Mouse (Mus musculus) left cerebral cortex, adult 18-20 months (tissue): ENCODE measurements around the gene Grid2. TPM values are rescaled to one million over a fixed set of nuclear protein-coding genes. Genes with fewer than 3 reads are reported as not detected.
A peak's percentile ranks its signal among the peaks of the same experiment; 100 is the strongest.

Source experiments
- DNase-seq, 2 experiments: peaks; one replicate each; pipeline ENCODE4 v3.0.0; 2021 to 2022; ENCODE audit warnings: low spot score in 2 of 2, mixed read lengths in 1 of 2
- total RNA-seq, 2 experiments: library from RNA; stranded (reverse); gene quantifications; 2 replicates each; pipeline ENCODE4 v1.2.3; 2021

Grid2 gene
- total RNA-seq, 2 experiments from 2014 or later: 15.4 to 15.9 TPM

DNA sequence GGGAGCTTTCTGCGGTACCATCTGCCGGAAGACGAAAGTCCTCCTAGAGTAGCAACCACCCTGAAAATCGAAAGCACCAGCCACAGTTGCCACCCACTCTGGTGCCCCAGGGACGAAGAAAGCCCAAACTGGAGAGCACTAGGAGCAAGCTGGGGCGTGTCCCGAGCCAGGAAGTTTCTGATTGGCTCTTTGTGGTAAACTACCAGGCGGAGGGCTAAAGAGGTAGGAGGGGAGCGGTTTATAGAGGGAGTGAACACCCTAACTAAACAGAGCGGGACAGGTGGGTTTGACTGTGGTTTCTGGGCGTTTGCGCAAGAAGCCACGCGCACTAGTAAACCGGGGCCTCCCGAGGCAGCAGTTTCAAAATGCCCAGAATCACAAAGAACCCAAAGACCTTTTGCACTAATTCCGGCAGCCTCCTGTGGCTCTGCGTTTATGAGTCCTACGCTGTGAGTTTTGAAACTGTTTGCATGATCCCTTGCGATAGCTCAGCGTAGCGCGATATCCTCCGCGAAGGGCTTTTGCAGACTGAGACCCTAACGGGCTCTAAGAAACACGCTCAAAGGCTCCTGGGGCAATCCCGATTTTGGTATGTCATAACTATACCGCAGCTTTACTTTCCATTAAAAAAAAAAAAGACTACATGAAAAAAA lies 1472.2 kb downstream of the Grid2 start:
- DNase-seq: no peak

DNA sequence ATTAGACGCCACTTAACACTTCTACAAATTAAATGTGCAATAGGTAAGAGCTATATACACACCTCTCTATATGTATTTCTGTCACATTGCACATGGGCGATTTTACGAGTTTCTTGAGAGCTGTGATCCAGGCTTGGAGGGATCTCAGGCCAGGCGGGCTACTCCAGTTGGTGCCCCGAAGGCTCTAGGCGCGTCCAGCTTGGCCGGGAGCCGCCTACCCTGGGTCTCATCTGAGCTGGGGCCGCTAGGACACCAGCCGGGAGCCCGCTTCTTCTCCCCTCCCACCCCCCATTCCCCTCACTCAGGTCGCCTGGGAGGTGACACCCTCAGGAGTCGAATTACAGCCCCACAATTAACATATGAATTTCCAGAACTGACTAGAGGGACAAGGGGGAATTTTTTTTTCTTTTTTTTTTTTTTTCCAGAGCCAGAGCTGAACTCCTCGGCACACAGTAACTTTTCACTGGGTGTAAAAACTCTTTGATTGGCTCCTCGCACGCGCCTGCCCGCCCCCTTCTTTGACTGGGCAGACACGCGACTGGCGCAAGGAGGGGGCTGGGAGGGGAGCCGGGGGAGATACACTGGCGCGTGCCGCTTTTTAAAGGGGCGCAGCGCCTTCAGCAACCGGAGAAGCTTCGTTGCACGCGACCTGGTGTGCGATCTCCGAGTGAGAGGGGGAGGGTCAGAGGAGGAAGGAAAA lies 1473.0 kb downstream of the Grid2 start, which contains the start of gene Atoh1:
Gene Atoh1 (plus strand): TSS at position 627 of the 700 bp plus-strand sequence.
- no peak for DNase-seq

DNA sequence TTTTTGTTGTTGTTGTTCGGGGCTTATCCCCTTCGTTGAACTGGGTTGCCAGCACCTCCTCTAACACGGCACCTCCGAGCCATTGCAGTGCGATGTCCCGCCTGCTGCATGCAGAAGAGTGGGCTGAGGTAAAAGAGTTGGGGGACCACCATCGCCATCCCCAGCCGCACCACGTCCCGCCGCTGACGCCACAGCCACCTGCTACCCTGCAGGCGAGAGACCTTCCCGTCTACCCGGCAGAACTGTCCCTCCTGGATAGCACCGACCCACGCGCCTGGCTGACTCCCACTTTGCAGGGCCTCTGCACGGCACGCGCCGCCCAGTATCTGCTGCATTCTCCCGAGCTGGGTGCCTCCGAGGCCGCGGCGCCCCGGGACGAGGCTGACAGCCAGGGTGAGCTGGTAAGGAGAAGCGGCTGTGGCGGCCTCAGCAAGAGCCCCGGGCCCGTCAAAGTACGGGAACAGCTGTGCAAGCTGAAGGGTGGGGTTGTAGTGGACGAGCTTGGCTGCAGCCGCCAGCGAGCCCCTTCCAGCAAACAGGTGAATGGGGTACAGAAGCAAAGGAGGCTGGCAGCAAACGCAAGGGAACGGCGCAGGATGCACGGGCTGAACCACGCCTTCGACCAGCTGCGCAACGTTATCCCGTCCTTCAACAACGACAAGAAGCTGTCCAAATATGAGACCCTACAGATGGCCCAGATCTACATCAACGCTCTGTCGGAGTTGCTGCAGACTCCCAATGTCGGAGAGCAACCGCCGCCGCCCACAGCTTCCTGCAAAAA lies 1473.7 kb downstream of the Grid2 start:
- DNase-seq: peak; percentile 5 to 13

DNA sequence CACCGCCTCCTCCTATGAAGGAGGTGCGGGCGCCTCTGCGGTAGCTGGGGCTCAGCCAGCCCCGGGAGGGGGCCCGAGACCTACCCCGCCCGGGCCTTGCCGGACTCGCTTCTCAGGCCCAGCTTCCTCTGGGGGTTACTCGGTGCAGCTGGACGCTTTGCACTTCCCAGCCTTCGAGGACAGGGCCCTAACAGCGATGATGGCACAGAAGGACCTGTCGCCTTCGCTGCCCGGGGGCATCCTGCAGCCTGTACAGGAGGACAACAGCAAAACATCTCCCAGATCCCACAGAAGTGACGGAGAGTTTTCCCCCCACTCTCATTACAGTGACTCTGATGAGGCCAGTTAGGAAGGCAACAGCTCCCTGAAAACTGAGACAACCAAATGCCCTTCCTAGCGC lies 1474.4 kb downstream of the Grid2 start:
- DNase-seq: no peak

DNA sequence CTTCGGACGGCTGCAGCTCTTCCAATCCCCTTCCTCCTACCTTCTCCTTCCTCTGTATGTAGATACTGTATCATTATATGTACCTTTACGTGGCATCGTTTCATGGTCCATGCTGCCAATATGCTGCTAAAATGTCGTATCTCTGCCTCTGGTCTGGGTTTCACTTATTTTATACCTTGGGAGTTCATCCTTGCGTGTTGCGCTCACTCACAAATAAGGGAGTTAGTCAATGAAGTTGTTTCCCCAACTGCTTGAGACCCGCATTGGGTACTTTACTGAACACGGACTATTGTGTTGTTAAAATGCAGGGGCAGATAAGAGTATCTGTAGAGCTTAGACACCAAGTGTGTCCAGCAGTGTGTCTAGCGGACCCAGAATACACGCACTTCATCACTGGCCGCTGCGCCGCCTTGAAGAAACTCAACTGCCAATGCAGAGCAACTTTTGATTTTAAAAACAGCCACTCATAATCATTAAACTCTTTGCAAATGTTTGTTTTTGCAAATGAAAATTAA lies 1474.9 kb downstream of the Grid2 start:
- no peak for DNase-seq

DNA sequence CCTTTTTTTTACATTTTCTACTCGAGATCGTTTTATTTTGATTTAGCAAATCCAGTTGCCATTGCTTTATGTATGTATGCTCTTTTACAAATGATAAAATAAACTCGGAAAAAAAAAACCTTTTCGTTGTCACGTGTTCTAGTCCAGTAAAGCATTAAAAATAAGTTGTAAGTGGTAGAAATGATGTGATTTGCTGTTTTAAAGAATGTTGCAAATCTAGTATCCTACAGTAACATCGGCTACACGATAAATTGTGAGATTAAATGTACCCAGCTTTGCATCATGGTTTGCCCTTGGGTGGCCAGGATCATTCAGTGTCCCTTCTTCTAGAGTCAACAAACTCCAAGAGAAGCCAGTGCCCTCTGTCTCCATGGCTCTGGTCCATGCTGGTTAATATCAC lies 1475.5 kb downstream of the Grid2 start:
- no peak for DNase-seq

DNA sequence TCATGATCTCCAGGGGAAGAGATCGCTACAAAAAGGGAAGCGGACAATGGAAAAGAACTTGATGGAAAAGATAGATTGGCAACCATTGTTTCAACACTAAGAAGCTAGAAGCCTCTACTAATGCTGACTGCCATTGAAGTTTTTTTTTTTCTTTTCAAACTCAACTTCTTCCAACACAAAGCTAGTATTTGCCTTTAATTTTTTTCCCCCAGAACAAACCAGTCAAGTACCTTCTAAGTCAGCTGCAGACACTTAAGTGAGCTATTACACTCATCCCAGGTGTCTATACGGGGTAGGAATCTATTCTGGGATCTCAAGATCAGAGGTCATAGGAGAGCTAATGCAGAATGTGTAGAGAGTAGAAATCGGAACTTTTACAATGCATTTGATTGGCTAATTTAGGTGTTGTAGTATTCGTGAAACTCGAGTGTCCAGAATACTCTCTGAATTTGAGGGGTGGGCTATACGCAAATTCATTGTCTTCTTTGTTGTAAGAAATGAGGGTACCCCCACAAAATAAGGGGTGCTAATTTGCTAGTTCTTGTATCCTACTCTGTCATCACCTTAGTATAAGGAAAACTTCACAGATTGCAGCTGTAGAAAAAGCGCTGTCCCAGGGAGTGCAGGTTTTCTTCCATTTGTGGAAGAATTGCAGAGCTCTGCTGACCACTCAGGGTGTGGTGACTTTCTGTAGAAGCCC lies 1476.1 kb downstream of the Grid2 start:
- DNase-seq: no peak

DNA sequence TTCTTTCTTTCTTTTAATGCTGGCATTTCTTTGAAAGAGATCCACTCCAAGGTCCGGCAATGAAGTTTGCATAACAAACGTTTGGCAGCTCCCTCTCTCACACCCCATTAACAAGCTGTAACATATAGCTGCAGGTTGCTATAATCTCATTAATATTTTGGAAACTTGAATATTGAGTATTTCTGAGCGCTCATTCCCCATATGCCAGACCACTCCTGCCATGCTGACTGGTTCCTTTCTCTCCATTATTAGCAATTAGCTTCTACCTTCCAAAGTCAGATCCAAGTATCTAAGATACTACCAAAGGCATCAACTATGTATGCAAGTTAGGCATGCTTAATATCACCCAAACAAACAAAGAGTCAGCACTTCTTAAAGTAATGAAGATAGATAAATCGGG lies 1477.6 kb downstream of the Grid2 start:
- DNase-seq: no peak

DNA sequence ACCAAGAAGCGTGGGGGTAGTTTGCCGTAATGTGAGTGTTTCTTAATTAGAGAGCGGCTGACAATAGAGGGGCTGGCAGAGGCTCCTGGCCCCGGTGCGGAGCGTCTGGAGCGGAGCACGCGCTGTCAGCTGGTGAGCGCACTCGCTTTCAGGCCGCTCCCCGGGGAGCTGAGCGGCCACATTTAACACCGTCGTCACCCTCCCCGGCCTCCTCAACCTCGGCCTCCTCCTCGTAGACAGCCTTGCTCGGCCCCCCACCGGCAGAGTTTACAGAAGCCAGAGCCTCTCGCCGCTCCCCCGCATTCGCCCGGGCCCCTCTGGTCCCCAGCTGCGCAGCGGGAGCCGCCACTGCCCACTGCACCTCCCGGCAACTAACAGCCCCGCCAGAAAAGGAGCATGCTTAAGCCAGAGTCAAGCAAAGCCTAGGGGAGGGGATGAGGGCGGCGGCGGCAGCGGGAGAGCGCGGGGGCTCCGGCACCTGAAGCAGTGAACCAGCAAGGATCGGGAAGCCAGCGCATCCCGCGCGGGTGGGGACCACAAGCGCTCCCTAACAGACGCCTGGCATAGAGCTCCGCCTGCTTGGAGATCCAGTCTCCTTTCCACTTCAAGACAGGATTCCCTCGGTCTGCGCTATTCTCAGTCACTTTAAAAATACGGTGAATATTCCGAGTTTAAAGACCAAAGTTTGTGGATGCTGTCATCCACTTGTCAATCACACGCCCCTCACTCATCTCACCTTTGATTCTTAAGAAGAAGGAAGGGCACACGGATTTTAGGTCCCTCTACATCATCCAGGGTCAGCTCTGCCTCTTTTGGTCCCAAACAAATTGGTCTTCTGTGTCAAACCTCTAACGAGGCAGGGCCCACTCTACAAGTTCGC lies 1479.0 kb downstream of the Grid2 start:
- peak in 1 of 2 experiments; percentile 2 for DNase-seq

DNA sequence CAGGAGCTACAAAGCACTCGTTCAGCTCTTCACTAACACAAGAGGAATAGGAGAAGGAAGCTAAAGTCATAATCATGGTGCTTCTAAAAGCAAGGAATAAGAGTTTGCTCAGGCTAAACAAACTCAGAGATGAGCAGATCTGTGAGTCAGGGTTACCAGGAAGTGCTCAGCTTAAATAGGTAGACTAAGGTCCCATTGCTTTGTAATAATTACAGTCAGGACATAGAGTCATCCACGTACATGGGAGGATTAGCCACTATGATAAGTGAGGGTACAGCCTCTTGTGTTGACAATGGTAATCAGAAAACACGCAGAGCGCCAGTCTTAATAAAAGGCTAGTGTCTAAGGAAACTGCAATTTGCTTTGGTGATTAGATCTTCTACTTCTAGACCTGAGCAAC lies 1480.6 kb downstream of the Grid2 start:
- no peak for DNase-seq

DNA sequence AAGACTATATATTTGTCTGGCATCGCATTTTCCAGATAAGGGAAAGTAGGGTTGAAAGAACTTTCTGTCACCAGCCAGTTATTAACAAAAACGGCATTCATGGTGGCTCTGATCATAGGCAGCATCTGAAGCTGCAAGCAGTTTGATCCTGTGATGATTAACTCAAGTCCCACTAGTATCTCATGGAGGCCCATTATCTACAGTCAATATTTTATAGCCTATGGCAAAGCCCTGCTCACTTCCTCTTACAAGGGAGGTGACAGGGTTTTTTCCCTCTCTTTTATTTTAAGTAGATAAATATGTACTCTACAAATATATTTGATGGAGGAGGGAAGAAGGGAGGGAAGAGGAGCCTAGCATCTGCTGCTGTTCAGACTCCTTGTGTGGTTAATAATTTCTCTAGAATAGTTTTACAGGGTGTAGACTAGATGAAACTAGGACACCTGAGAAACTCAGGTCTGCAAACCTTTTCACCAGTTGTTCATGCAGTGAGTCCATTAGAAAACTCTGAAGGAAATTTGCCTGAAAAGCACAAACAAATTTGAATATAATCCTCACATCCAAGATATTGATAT lies 1487.3 kb downstream of the Grid2 start:
- DNase-seq: no peak
